Mouse (Mus musculus): ENCODE results near the gene Krt80. TPM values are rescaled to one million over a fixed set of nuclear protein-coding genes. Genes with fewer than 3 reads are reported as not detected.

The Krt80 gene
- polyA plus RNA-seq, 1 experiment from 2014 or later = 6.9 TPM

DNA sequence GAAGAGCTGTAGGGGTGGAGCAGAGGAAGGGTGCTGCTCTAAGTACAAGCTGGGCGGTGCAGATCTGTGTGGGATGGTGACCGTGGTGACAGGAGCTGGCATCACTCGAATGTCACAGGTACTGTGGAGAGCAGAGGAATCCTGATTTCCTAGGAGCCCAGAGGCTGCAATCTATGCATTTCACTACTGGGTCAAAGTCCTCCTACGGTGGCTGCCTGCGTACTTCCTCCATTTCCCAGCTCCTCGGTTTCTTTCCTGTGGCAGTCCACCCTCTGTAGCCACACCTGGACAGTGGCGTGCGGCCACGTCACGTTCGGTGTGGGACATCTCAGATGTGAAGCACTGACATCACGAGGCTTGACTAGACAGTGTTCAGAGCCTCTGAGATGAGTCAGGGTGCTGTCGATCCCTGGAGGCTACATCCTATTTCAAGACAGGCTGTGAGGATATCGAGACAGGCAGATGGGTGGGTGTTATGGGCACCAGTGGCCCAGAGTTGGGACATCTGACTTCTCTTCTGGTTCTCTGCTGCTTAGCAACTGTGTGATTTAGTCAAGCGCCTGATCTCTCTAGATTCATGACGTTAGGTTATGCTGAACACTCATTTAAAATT is 3.4 kb upstream of the Krt80 start:
- no peaks in the 10 kb centered on the region for H3K27me3 ChIP-seq (ENCODE audit: control insufficient read depth, insufficient read depth, low read length)
- no peak overlapping the region for H3K27ac ChIP-seq (replicated peaks in 1 of 2; ENCODE audit: control insufficient read depth in 1 of 2, insufficient read depth in 1 of 2, low read depth in 2 of 2, low read length in 2 of 2)
- H3K4me2 ChIP-seq (ENCODE audit: low read length) = no peak overlapping the region
- H3K4me1 ChIP-seq (ENCODE audit: control insufficient read depth in 2 of 2, insufficient read depth in 2 of 2, low read length in 2 of 2) = peaks cover 72 to 73% of the 10 kb centered on the region in 2 experiments
- H3K4me3 ChIP-seq (ENCODE audit: control insufficient read depth in 1 of 2, insufficient read depth in 1 of 2, low read depth in 1 of 2, low read length in 2 of 2) = no peak overlapping the region
- H3K9ac ChIP-seq (ENCODE audit: low read length) = no peak overlapping the region
- no peak for ATAC-seq (ENCODE audit: insufficient number of reproducible peaks, insufficient read depth, low FRiP score, low read depth)
- WGBS = 83% methylated on average over 15 of the region's 16 CpGs
- H3K36me3 ChIP-seq (ENCODE audit: control insufficient read depth, insufficient read depth, low read length) = no peaks in the 10 kb centered on the region
- H3K9me3 ChIP-seq (ENCODE audit: control insufficient read depth, low read length) = no peaks in the 10 kb centered on the region

GRCm38 (mm10) chr15:101372131-101372977 is 2.4 kb upstream of the Krt80 start:
- Histone ChIP-seq H3K27ac (replicated peaks in 1 of 2; ENCODE audit: control insufficient read depth in 1 of 2, insufficient read depth in 1 of 2, low read depth in 2 of 2, low read length in 2 of 2) (peak overlapping the region; percentile 21 to 46; a peak in 2 of 4 replicates), H3K4me2 (ENCODE audit: low read length) (no peak overlapping the region), H3K4me1 (ENCODE audit: control insufficient read depth in 2 of 2, insufficient read depth in 2 of 2, low read length in 2 of 2) (peaks cover 75 to 79% of the 10 kb centered on the region in 2 experiments), H3K27me3 (ENCODE audit: control insufficient read depth, insufficient read depth, low read length) (no peaks in the 10 kb centered on the region), H3K4me3 (ENCODE audit: control insufficient read depth in 1 of 2, insufficient read depth in 1 of 2, low read depth in 1 of 2, low read length in 2 of 2) (no peak overlapping the region), H3K9me3 (ENCODE audit: control insufficient read depth, low read length) (no peaks in the 10 kb centered on the region), H3K9ac (ENCODE audit: low read length) (no peak overlapping the region), H3K36me3 (ENCODE audit: control insufficient read depth, insufficient read depth, low read length) (no peaks in the 10 kb centered on the region)
- WGBS = 36% methylated on average over 7 of the region's 7 CpGs
- no peak for ATAC-seq (ENCODE audit: insufficient number of reproducible peaks, insufficient read depth, low FRiP score, low read depth)

GRCm38 (mm10) chr15:101371141-101371985 is 1.4 kb upstream of the Krt80 start:
- no peak for ATAC-seq (ENCODE audit: insufficient number of reproducible peaks, insufficient read depth, low FRiP score, low read depth)
- Histone ChIP-seq H3K27ac (replicated peaks in 1 of 2; ENCODE audit: control insufficient read depth in 1 of 2, insufficient read depth in 1 of 2, low read depth in 2 of 2, low read length in 2 of 2) (peak overlapping the region; percentile 2 to 97; a peak in 2 of 4 replicates), H3K4me1 (ENCODE audit: control insufficient read depth in 2 of 2, insufficient read depth in 2 of 2, low read length in 2 of 2) (peaks cover 74 to 80% of the 10 kb centered on the region in 2 experiments)

GRCm38 (mm10) chr15:101369382-101370100 is 421 bp downstream of the Krt80 start:
- no peaks in the 10 kb centered on the region for H3K36me3 ChIP-seq (ENCODE audit: control insufficient read depth, insufficient read depth, low read length)
- H3K9me3 ChIP-seq (ENCODE audit: control insufficient read depth, low read length) = no peaks in the 10 kb centered on the region
- WGBS = 36% methylated on average over 12 of the region's 12 CpGs
- no peaks in the 10 kb centered on the region for H3K27me3 ChIP-seq (ENCODE audit: control insufficient read depth, insufficient read depth, low read length)
- peak overlapping the region; percentile 52 for H3K4me2 ChIP-seq (ENCODE audit: low read length)
- H3K4me1 ChIP-seq (ENCODE audit: control insufficient read depth in 2 of 2, insufficient read depth in 2 of 2, low read length in 2 of 2) = peaks cover 72 to 83% of the 10 kb centered on the region in 2 experiments
- peak overlapping the region; percentile 85 to 97 for H3K27ac ChIP-seq (replicated peaks in 1 of 2; ENCODE audit: control insufficient read depth in 1 of 2, insufficient read depth in 1 of 2, low read depth in 2 of 2, low read length in 2 of 2)
- H3K4me3 ChIP-seq (ENCODE audit: control insufficient read depth in 1 of 2, insufficient read depth in 1 of 2, low read depth in 1 of 2, low read length in 2 of 2) = peak overlapping the region in 1 of 2 experiments; percentile 16; a peak in 2 of 4 replicates
- ATAC-seq (ENCODE audit: insufficient number of reproducible peaks, insufficient read depth, low FRiP score, low read depth) = peak; percentile 0; the same call in 1 of the 2 replicates
- peak overlapping the region; percentile 68 for H3K9ac ChIP-seq (ENCODE audit: low read length)

More at GRCm38 (mm10) chr15:101371141-101371985, 1.4 kb upstream of the Krt80 start:
- Histone ChIP-seq H3K9me3 (ENCODE audit: control insufficient read depth, low read length) (no peaks in the 10 kb centered on the region), H3K27me3 (ENCODE audit: control insufficient read depth, insufficient read depth, low read length) (no peaks in the 10 kb centered on the region), H3K36me3 (ENCODE audit: control insufficient read depth, insufficient read depth, low read length) (no peaks in the 10 kb centered on the region), H3K4me3 (ENCODE audit: control insufficient read depth in 1 of 2, insufficient read depth in 1 of 2, low read depth in 1 of 2, low read length in 2 of 2) (no peak overlapping the region), H3K4me2 (ENCODE audit: low read length) (no peak overlapping the region), H3K9ac (ENCODE audit: low read length) (no peak overlapping the region; the same call in 1 of the 2 replicates)
- 73% methylated on average over 15 of the region's 15 CpGs for WGBS

DNA sequence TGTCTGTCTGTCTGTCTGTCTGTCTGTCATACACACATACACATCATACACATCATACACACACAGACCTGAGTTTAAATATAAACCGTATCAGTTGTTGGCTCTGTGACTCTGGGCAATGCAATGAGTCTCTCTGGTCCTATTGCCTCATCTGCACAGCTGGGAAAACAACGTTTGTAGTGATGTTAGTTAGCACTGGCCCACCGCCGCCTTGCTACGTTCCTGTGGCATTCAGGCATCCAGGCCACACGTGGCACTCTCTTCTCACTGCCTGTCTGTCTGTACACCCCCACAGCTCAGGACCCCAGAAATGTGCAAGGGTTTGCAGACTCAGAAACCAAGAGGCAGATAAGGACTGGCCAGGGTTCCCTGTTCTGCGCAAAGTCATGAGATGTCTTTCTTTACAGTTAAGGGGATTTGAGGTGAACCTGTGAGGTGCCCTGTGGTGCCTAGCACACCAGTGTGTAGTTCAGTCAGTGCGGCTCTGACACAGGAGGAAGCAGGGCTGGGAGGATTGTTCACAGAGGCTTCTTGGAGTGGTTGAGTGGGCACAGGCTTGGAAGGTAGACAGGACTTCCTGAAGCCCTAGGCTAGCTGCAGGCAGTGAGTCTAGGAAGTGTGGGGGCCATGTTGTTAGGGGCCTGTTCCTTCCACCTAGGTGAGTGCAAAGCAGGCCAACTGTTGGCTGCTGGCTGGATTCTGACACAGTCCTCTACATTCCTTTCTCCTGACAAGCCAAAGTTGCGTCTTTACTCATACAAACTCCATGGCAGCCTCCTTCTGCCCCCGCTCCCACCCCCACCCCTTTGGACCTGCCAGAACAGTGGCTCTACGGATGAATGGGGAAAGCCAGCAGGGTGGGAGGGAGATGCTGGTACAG is 1.2 kb downstream of the Krt80 start:
- Histone ChIP-seq H3K4me1 (ENCODE audit: control insufficient read depth in 2 of 2, insufficient read depth in 2 of 2, low read length in 2 of 2) (peaks cover 74 to 82% of the 10 kb centered on the region in 2 experiments), H3K27ac (replicated peaks in 1 of 2; ENCODE audit: control insufficient read depth in 1 of 2, insufficient read depth in 1 of 2, low read depth in 2 of 2, low read length in 2 of 2) (peak overlapping the region; percentile 85 to 97), H3K9me3 (ENCODE audit: control insufficient read depth, low read length) (no peaks in the 10 kb centered on the region), H3K4me2 (ENCODE audit: low read length) (peak overlapping the region; percentile 52), H3K9ac (ENCODE audit: low read length) (peak overlapping the region; percentile 68), H3K36me3 (ENCODE audit: control insufficient read depth, insufficient read depth, low read length) (0 out of 2 replicates have a peak, but pooled peaks cover 1% of the 10 kb centered on the region), H3K4me3 (ENCODE audit: control insufficient read depth in 1 of 2, insufficient read depth in 1 of 2, low read depth in 1 of 2, low read length in 2 of 2) (no peak overlapping the region), H3K27me3 (ENCODE audit: control insufficient read depth, insufficient read depth, low read length) (no peaks in the 10 kb centered on the region)
- 56% methylated on average over 11 of the region's 11 CpGs for WGBS
- ATAC-seq (ENCODE audit: insufficient number of reproducible peaks, insufficient read depth, low FRiP score, low read depth) = no peak

DNA sequence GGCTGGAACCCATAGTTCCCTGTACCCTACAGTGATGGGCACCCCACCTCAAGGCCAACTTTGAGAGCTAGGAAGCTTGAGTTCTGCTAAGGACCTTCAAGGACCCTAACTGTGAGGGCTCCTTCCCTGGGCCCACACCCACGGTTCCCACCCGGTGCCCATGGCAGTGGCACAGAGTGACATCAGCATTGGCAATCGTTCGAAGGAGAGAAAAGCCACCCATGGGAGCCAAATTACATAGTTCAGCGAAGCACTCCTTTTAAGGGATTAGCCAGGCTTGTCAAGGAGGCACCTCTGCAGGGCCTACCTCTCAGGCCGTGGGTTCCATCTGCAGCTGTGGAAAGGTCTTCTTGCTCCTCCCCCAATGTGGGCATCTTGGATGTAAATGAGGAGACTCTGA is 1.9 kb downstream of the Krt80 start:
- H3K9me3 ChIP-seq (ENCODE audit: control insufficient read depth, low read length) = no peaks in the 10 kb centered on the region
- H3K4me1 ChIP-seq (ENCODE audit: control insufficient read depth in 2 of 2, insufficient read depth in 2 of 2, low read length in 2 of 2) = peaks cover 69 to 80% of the 10 kb centered on the region in 2 experiments
- no peak overlapping the region for H3K4me3 ChIP-seq (ENCODE audit: control insufficient read depth in 1 of 2, insufficient read depth in 1 of 2, low read depth in 1 of 2, low read length in 2 of 2)
- no peak overlapping the region for H3K27ac ChIP-seq (replicated peaks in 1 of 2; ENCODE audit: control insufficient read depth in 1 of 2, insufficient read depth in 1 of 2, low read depth in 2 of 2, low read length in 2 of 2)
- no peak overlapping the region for H3K9ac ChIP-seq (ENCODE audit: low read length)
- H3K27me3 ChIP-seq (ENCODE audit: control insufficient read depth, insufficient read depth, low read length) = no peaks in the 10 kb centered on the region
- 86% methylated on average over 6 of the region's 6 CpGs for WGBS
- H3K36me3 ChIP-seq (ENCODE audit: control insufficient read depth, insufficient read depth, low read length) = 0 out of 2 replicates have a peak, but pooled peaks cover 4% of the 10 kb centered on the region
- ATAC-seq (ENCODE audit: insufficient number of reproducible peaks, insufficient read depth, low FRiP score, low read depth) = no peak
- H3K4me2 ChIP-seq (ENCODE audit: low read length) = no peak overlapping the region

All from heart, embryonic 14.5 days (tissue).